Mouse (Mus musculus) CH12.LX (cell line): ENCODE measurements around the gene Olfr1459. TPM values are rescaled to one million over a fixed set of nuclear protein-coding genes. Genes with fewer than 3 reads are reported as not detected.

Source experiments
- DNase-seq: peaks from one replicate; pipeline ENCODE4 v3.0.0-alpha.2; 2013; ENCODE audit errors: extremely low read depth
- H3K27ac ChIP-seq: 2 replicates; pipeline ENCODE4 v1.5.1; 2012; ENCODE audit warnings: low read depth, mild to moderate bottlenecking, control low read depth, moderate library complexity; ENCODE audit not compliant: insufficient read depth
- H3K27me3 ChIP-seq: replicated peaks from 2 replicates; pipeline ENCODE3; 2012; ENCODE audit warnings: inconsistent platforms
- H3K36me3 ChIP-seq, 2 experiments: replicated peaks in 1 of 2; 2 replicates each; pipeline versions ENCODE3 to v1.6.1; 2012; ENCODE audit warnings: inconsistent platforms in 1 of 2, low read length in 1 of 2, mild to moderate bottlenecking in 1 of 2, mixed read lengths in 1 of 2, moderate library complexity in 1 of 2; ENCODE audit not compliant: control insufficient read depth in 1 of 2, insufficient read depth in 1 of 2
- H3K4me1 ChIP-seq, 2 experiments: 2 replicates each; pipeline ENCODE4 v1.6.1; 2012; ENCODE audit warnings: inconsistent platforms in 1 of 2, moderate library complexity in 1 of 2; ENCODE audit not compliant: insufficient read depth in 2 of 2, control insufficient read depth in 1 of 2
- H3K4me2 ChIP-seq: 2 replicates; pipeline ENCODE4 v1.6.1; 2012; ENCODE audit warnings: low read depth, mild to moderate bottlenecking, control low read depth; ENCODE audit not compliant: poor library complexity, insufficient read depth, severe bottlenecking
- H3K4me3 ChIP-seq, 3 experiments: fragments of 150-350 bp in 1 of 3; sonication (generic) in 1 of 3; replicated peaks in 1 of 3; 2 replicates each; pipeline versions ENCODE3 to v1.5.1; 2011 to 2012; ENCODE audit warnings: low read depth in 2 of 3, low read length in 2 of 3, mild to moderate bottlenecking in 2 of 3, moderate library complexity in 2 of 3, control low read depth in 1 of 3, improper control_type of control experiment in 1 of 3, inconsistent platforms in 1 of 3, mixed read lengths in 1 of 3; ENCODE audit not compliant: poor library complexity in 1 of 3
- H3K79me2 ChIP-seq: replicated peaks from 2 replicates; pipeline ENCODE4 v1.6.1; 2012; ENCODE audit warnings: mild to moderate bottlenecking, moderate library complexity; ENCODE audit not compliant: control insufficient read depth, poor library complexity, insufficient read depth, severe bottlenecking; ENCODE audit errors: extremely low read depth
- H3K9ac ChIP-seq: 2 replicates; pipeline ENCODE4 v1.6.1; 2012; ENCODE audit warnings: low read depth, mild to moderate bottlenecking, control low read depth, moderate library complexity; ENCODE audit not compliant: insufficient read depth
- H3K9me3 ChIP-seq: replicated peaks from 2 replicates; pipeline ENCODE3; 2012; ENCODE audit warnings: low read length, inconsistent platforms, mixed read lengths
- CHD1 ChIP-seq: IDR thresholded peaks from 2 replicates; pipeline ENCODE4 v1.6.1; 2012; ENCODE audit warnings: low read depth, low read length, improper control_type of control experiment, inconsistent platforms
- CHD2 ChIP-seq: IDR thresholded peaks from 2 replicates; pipeline ENCODE4 v1.6.1; 2011; ENCODE audit warnings: low read length, improper control_type of control experiment
- CTCF ChIP-seq, 2 experiments: IDR thresholded peaks in 1 of 2; conservative IDR thresholded peaks in 1 of 2; 2 replicates each; pipeline ENCODE4 v1.5.1; 2011 to 2012; ENCODE audit warnings: low read depth in 2 of 2, low read length in 2 of 2, improper control_type of control experiment in 1 of 2, inconsistent platforms in 1 of 2, mild to moderate bottlenecking in 1 of 2, moderate library complexity in 1 of 2
- E2F4 ChIP-seq: IDR thresholded peaks from 2 replicates; pipeline ENCODE4 v1.6.1; 2011; ENCODE audit warnings: low read depth, low read length, improper control_type of control experiment; ENCODE audit not compliant: insufficient replicate concordance
- HCFC1 ChIP-seq: IDR thresholded peaks from 2 replicates; pipeline ENCODE4 v1.6.1; 2012; ENCODE audit warnings: low read depth, mild to moderate bottlenecking, inconsistent platforms, low read length, improper control_type of control experiment
- JUND ChIP-seq: conservative IDR thresholded peaks from 2 replicates; pipeline ENCODE4 v1.6.1; 2011; ENCODE audit warnings: low read depth, low read length, improper control_type of control experiment
- KAT2A ChIP-seq: IDR thresholded peaks from 2 replicates; pipeline ENCODE4 v1.6.1; 2012; ENCODE audit warnings: low read length, improper control_type of control experiment, inconsistent platforms; ENCODE audit not compliant: insufficient replicate concordance
- MAFK ChIP-seq: IDR thresholded peaks from 2 replicates; pipeline ENCODE4 v1.6.1; 2011; ENCODE audit warnings: low read length, improper control_type of control experiment; ENCODE audit not compliant: insufficient replicate concordance
- MAX ChIP-seq: IDR thresholded peaks from 2 replicates; pipeline ENCODE4 v1.6.1; 2011; ENCODE audit warnings: low read length, improper control_type of control experiment
- MAZ ChIP-seq: IDR thresholded peaks from 2 replicates; pipeline ENCODE4 v1.6.1; 2012; ENCODE audit warnings: low read depth, mild to moderate bottlenecking, inconsistent platforms, low read length, improper control_type of control experiment, moderate library complexity
- MXI1 ChIP-seq: IDR thresholded peaks from 2 replicates; pipeline ENCODE4 v1.6.1; 2011; ENCODE audit warnings: mild to moderate bottlenecking, low read depth, low read length, improper control_type of control experiment
- MYC ChIP-seq: IDR thresholded peaks from 2 replicates; pipeline ENCODE4 v1.6.1; 2011; ENCODE audit warnings: low read depth, mild to moderate bottlenecking, improper control_type of control experiment, low read length
- NELFE ChIP-seq: IDR thresholded peaks from 2 replicates; pipeline ENCODE4 v1.6.1; 2011; ENCODE audit warnings: low read depth, low read length, improper control_type of control experiment
- NRF1 ChIP-seq: IDR thresholded peaks from 2 replicates; pipeline ENCODE4 v1.6.1; 2014; ENCODE audit warnings: low read depth, mild to moderate bottlenecking, inconsistent platforms, low read length, improper control_type of control experiment, moderate library complexity
- POLR2A ChIP-seq: IDR thresholded peaks from 2 replicates; pipeline ENCODE4 v1.6.1; 2011; ENCODE audit warnings: low read depth, mild to moderate bottlenecking, improper control_type of control experiment, low read length
- POLR2AphosphoS2 ChIP-seq: IDR thresholded peaks from 2 replicates; pipeline ENCODE4 v1.6.1; 2011; ENCODE audit warnings: low read depth, low read length, improper control_type of control experiment
- RAD21 ChIP-seq: IDR thresholded peaks from 2 replicates; pipeline ENCODE4 v1.6.1; 2011; ENCODE audit warnings: low read depth, mild to moderate bottlenecking, low read length, improper control_type of control experiment, moderate library complexity
- SIN3A ChIP-seq: IDR thresholded peaks from 2 replicates; pipeline ENCODE4 v1.6.1; 2012; ENCODE audit warnings: low read length, improper control_type of control experiment, inconsistent platforms
- TBP ChIP-seq: conservative IDR thresholded peaks from 2 replicates; pipeline ENCODE4 v1.6.1; 2011; ENCODE audit warnings: low read depth, low read length, improper control_type of control experiment
- UBTF ChIP-seq: IDR thresholded peaks from 2 replicates; pipeline ENCODE4 v1.6.1; 2012; ENCODE audit warnings: low read depth, mild to moderate bottlenecking, inconsistent platforms, low read length, improper control_type of control experiment, moderate library complexity
- USF2 ChIP-seq: conservative IDR thresholded peaks from 2 replicates; pipeline ENCODE4 v1.6.1; 2011; ENCODE audit warnings: low read depth, low read length, improper control_type of control experiment
- ZNF384 ChIP-seq: IDR thresholded peaks from 2 replicates; pipeline ENCODE4 v1.6.1; 2012; ENCODE audit warnings: low read depth, low read length, improper control_type of control experiment, inconsistent platforms
- dilution Hi-C: fragments of 300-500 bp; cut with MboI; formaldehyde crosslinking; loops from 2 replicates; pipeline ENCODE4 v1.14.3; 2020; ENCODE audit warnings: low sequenced_read_pairs; ENCODE audit not compliant: extremely low pct_unique_long_range_greater_than_20kb, extremely low pct_ligation_motif_present
- in situ Hi-C: fragments of 300-500 bp; cut with MboI; formaldehyde crosslinking; loops from 3 replicates; pipeline ENCODE4 v1.14.3; 2019; ENCODE audit warnings: low sequenced_read_pairs, low pct_ligation_motif_present, low pct_unique_long_range_greater_than_20kb, mixed read lengths
- polyA plus RNA-seq: library from polyadenylated mRNA; unstranded; fragments of >175 nt; gene quantifications from 2 replicates; pipeline ENCODE4 v1.2.1, GENCODE M21; 2012; ENCODE audit warnings: low read depth; ENCODE audit not compliant: insufficient read length
- total RNA-seq, 2 experiments: library from RNA; depleted of rRNA; stranded (reverse); fragments of 300-350 nt in 1 of 2; fragments of >200 nt in 1 of 2; gene quantifications; 2 replicates each; pipeline ENCODE4 v1.2.3; 2012 to 2014

Gene Olfr1459
- not detected in 2 replicates for total RNA-seq (2012; rRNA removed)
- not detected in 2 replicates for total RNA-seq (2014; rRNA removed)
- polyA plus RNA-seq: 0.07 TPM in 1 of 2 replicates, not detected in the other

GRCm38 (mm10) chr19:13149449-13149848 is at the start of gene Olfr1459:
Gene Olfr1459 (minus strand): TSS chr19:13149549.
- TF ChIP-seq MAX: no peak

GRCm38 (mm10) chr19:13185434-13185833 is 36.1 kb upstream of the Olfr1459 start, which contains the start of gene Olfr1462:
Gene Olfr1462 (plus strand): TSS chr19:13185734.
- no peaks in the 10 kb centered on the region for H3K4me1 ChIP-seq
- dilution Hi-C loops: no loop called here
- TF ChIP-seq SIN3A (no peak), JUND (no peak), NRF1 (no peak), POLR2A (no peak), MAX (no peak), HCFC1 (no peak), KAT2A (no peak), MXI1 (no peak)
- no peaks in the 10 kb centered on the region for H3K9me3 ChIP-seq
- no peak within 1 kb of the TSS for H3K4me2 ChIP-seq
- DNase-seq: no peak
- H3K27me3 ChIP-seq: no peaks in the 10 kb centered on the region
- no peak within 1 kb of the TSS for H3K27ac ChIP-seq
- H3K4me3 ChIP-seq: no peak within 1 kb of the TSS
- in situ Hi-C loops: no loop called here
- H3K9ac ChIP-seq: no peak within 1 kb of the TSS
- H3K36me3 ChIP-seq: no peaks in the 10 kb centered on the region
- H3K79me2 ChIP-seq: no peaks in the 10 kb centered on the region

More at GRCm38 (mm10) chr19:13149449-13149848, at the start of gene Olfr1459:
- in situ Hi-C loops (no loop called here), dilution Hi-C loops (no loop called here)
- Histone ChIP-seq H3K9ac (no peak within 1 kb of the TSS), H3K36me3 (no peaks in the 10 kb centered on the region), H3K4me3 (no peak within 1 kb of the TSS), H3K27me3 (no peaks in the 10 kb centered on the region), H3K27ac (no peak within 1 kb of the TSS), H3K79me2 (no peaks in the 10 kb centered on the region), H3K4me2 (no peak within 1 kb of the TSS), H3K4me1 (no peaks in the 10 kb centered on the region), H3K9me3 (no peaks in the 10 kb centered on the region)
- no peak for DNase-seq

GRCm38 (mm10) chr19:13162700-13163099 is 13.4 kb upstream of the Olfr1459 start, which contains the start of gene Olfr1461:
Gene Olfr1461 (plus strand): TSS chr19:13163000.
- no peak for DNase-seq
- no peak for TF ChIP-seq MAFK
- TF ChIP-seq KAT2A: no peak
- TF ChIP-seq POLR2AphosphoS2: no peak
- TF ChIP-seq UBTF: no peak
- no peak for TF ChIP-seq MAZ
- TF ChIP-seq NELFE: no peak
- no peak for TF ChIP-seq RAD21
- no peak for TF ChIP-seq USF2
- no peak for TF ChIP-seq SIN3A
- TF ChIP-seq CHD2: no peak
- TF ChIP-seq CHD1: no peak
- no peak for TF ChIP-seq CTCF (conservative IDR thresholded peaks at IDR 0.05 in 1 of 2, IDR thresholded peaks at IDR 0.05 in 1 of 2; ENCODE audit: low read depth in 2 of 2, low read length in 2 of 2)
- TF ChIP-seq HCFC1: no peak
- TF ChIP-seq E2F4: no peak
- no peak for TF ChIP-seq NRF1
- TF ChIP-seq MYC: no peak
- no peak for TF ChIP-seq ZNF384
- TF ChIP-seq TBP: no peak
- dilution Hi-C loops: no loop called here
- no peak within 1 kb of the TSS for H3K9ac ChIP-seq
- H3K36me3 ChIP-seq: no peaks in the 10 kb centered on the region
- H3K4me1 ChIP-seq: no peaks in the 10 kb centered on the region
- H3K27ac ChIP-seq: no peak within 1 kb of the TSS
- no peaks in the 10 kb centered on the region for H3K27me3 ChIP-seq
- H3K4me2 ChIP-seq: no peak within 1 kb of the TSS
- no peak within 1 kb of the TSS for H3K4me3 ChIP-seq
- H3K79me2 ChIP-seq: no peaks in the 10 kb centered on the region
- in situ Hi-C loops: no loop called here
- no peaks in the 10 kb centered on the region for H3K9me3 ChIP-seq
